Mouse (Mus musculus) limb, embryonic 12.5 days (tissue): ENCODE results near the gene Srr. TPM values are rescaled to one million over a fixed set of nuclear protein-coding genes. Genes with fewer than 3 reads are reported as not detected.
A peak's percentile ranks its signal among the peaks of the same experiment; 100 is the strongest.

Source experiments
- ATAC-seq: fragments of 200-750 bp; cut with Nextera tagmentation; 2 replicates; pipeline ENCODE4 v1.8.0; 2017; ENCODE audit warnings: low read depth, moderate TSS enrichment; ENCODE audit not compliant: insufficient number of reproducible peaks, insufficient read depth, low FRiP score, low TSS enrichment
- H3K27ac ChIP-seq: fragments of 300-500 bp; sonication (generic); 2 replicates; pipeline ENCODE4 v1.5.1; 2016; ENCODE audit warnings: mild to moderate bottlenecking, moderate library complexity
- H3K27me3 ChIP-seq: fragments of 300-500 bp; sonication (generic); 2 replicates; pipeline ENCODE4 v1.6.1; 2016; ENCODE audit warnings: mild to moderate bottlenecking, moderate library complexity
- H3K36me3 ChIP-seq: fragments of 300-500 bp; sonication (generic); 2 replicates; pipeline ENCODE4 v1.6.1; 2016; ENCODE audit warnings: mild to moderate bottlenecking, moderate library complexity
- H3K4me1 ChIP-seq: fragments of 300-500 bp; sonication (generic); replicated peaks from 2 replicates; pipeline ENCODE4 v1.6.1; 2016
- H3K4me2 ChIP-seq: fragments of 300-500 bp; sonication (generic); 2 replicates; pipeline ENCODE4 v1.6.1; 2016; ENCODE audit warnings: mild to moderate bottlenecking, moderate library complexity
- H3K4me3 ChIP-seq: fragments of 300-500 bp; sonication (generic); replicated peaks from 2 replicates; pipeline ENCODE4 v1.5.1; 2016; ENCODE audit warnings: mild to moderate bottlenecking
- H3K9ac ChIP-seq: fragments of 300-500 bp; sonication (generic); replicated peaks from 2 replicates; pipeline ENCODE4 v1.6.1; 2016; ENCODE audit warnings: mild to moderate bottlenecking, moderate library complexity
- H3K9me3 ChIP-seq: fragments of 300-500 bp; sonication (generic); 2 replicates; pipeline ENCODE4 v1.6.1; 2016; ENCODE audit warnings: mild to moderate bottlenecking, moderate library complexity
- WGBS: fragments of 180-500 bp; shearing (Covaris S2); methylation state at CpG from one replicate; pipeline ENCODE4 v1.1.7; 2016; 5-methylcytosine and 5-hydroxymethylcytosine counted together
- polyA plus RNA-seq: library from polyadenylated mRNA; unstranded; fragments of >200 nt; fragmentation: Nextera tagmentation; extraction: Ambion mirVana; gene quantifications from 2 replicates; pipeline ENCODE4 v1.2.1, GENCODE M21; 2016

Gene Srr
- polyA plus RNA-seq, 1 experiment from 2014 or later: 24.5 TPM

- WGBS: 4% methylated on average over 9 of the region's 9 CpGs
- ATAC-seq: 0 out of 2 replicates have a peak, but pooled peaks have one; percentile 63
- peaks cover 20% of the 10 kb centered on the region for H3K4me1 ChIP-seq
- no peaks in the 10 kb centered on the region for H3K9me3 ChIP-seq
- peak overlapping the region; percentile 39 for H3K4me2 ChIP-seq
- H3K27me3 ChIP-seq: no peaks in the 10 kb centered on the region
- no peak overlapping the region for H3K4me3 ChIP-seq
- H3K36me3 ChIP-seq: no peaks in the 10 kb centered on the region
- H3K9ac ChIP-seq: no peak overlapping the region; the same call in 1 of the 2 replicates
- no peak overlapping the region; the same call in 1 of the 2 replicates for H3K27ac ChIP-seq
Measured at GRCm38 (mm10) chr11:74876801-74877200, 48.9 kb downstream of the Srr start.

DNA sequence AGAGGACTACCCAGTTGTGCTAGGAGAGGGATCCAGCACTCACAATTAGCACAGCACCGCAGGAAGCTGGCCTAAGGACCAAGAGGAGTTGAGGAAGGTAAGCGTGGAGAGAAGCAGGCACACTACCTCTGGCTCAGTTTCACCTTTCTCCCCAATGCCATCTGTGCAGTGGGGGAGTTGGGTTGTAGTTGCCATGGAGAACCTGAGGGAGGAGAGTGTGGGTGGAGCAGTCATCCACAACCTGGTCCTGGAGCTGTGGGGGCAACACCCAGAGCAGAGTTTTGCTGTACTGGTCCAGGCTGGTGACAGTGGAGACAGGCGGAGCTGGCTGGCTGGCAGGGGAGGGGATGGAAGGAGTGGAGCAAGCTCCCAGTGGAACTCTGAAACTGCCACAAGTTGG is 51.1 kb downstream of the Srr start:
- H3K4me3 ChIP-seq: no peak overlapping the region
- no peak overlapping the region for H3K27ac ChIP-seq
- H3K9me3 ChIP-seq: no peaks in the 10 kb centered on the region
- no peaks in the 10 kb centered on the region for H3K36me3 ChIP-seq
- ATAC-seq: no peak
- no peaks in the 10 kb centered on the region for H3K27me3 ChIP-seq
- no peak overlapping the region for H3K4me2 ChIP-seq
- WGBS: 46% methylated on average over 3 of the region's 3 CpGs
- H3K4me1 ChIP-seq: peaks cover 28% of the 10 kb centered on the region
- H3K9ac ChIP-seq: no peak overlapping the region

DNA sequence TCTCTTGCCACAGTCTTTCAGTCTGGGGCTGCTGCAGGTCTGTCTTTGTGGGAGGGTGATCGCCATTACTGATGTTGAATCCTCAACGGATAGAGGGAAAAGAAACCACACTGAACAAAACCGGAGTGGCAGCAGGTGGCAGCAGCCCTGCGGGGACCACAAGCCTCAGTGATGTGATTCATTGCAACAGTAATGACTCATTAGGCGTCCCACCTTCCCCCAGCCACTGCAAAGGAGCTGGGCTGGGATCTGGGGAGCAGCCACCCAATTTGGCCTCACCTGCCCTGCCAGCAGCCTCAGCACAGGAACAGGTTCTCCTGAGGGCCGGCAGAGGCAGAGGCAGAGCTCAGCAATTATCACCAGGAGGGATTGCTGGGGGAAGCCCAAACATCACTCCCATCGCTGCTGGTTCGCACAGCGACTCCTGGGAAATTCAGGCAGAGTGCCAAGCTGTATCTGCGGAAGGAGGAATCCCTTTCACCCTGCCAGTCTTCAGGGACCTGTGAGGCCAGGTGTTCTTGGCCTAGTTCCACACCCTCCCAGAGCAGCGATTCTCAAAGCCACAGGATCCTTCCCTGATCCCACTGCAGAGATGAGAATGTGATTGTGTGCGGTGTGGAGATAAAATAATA is 54.6 kb downstream of the Srr start:
- H3K9ac ChIP-seq: no peak overlapping the region

GRCm38 (mm10) chr11:74870544-74870943 is 55.2 kb downstream of the Srr start:
- H3K4me1 ChIP-seq: peaks cover 19% of the 10 kb centered on the region
- H3K9me3 ChIP-seq: no peaks in the 10 kb centered on the region
- no peak overlapping the region for H3K27ac ChIP-seq
- no peak for ATAC-seq
- no peak overlapping the region for H3K4me3 ChIP-seq
- H3K9ac ChIP-seq: no peak overlapping the region
- H3K36me3 ChIP-seq: 0 out of 2 replicates have a peak, but pooled peaks cover 4% of the 10 kb centered on the region
- no peaks in the 10 kb centered on the region for H3K27me3 ChIP-seq
- WGBS: 66% methylated on average over 4 of the region's 4 CpGs
- H3K4me2 ChIP-seq: no peak overlapping the region

More for the DNA sequence above, 54.6 kb downstream of the Srr start:
- no peak overlapping the region for H3K4me3 ChIP-seq
- 34% methylated on average over 12 of the region's 12 CpGs for WGBS
- H3K9me3 ChIP-seq: no peaks in the 10 kb centered on the region
- H3K27ac ChIP-seq: no peak overlapping the region
- no peaks in the 10 kb centered on the region for H3K27me3 ChIP-seq
- 0 out of 2 replicates have a peak, but pooled peaks cover 4% of the 10 kb centered on the region for H3K36me3 ChIP-seq
- H3K4me1 ChIP-seq: peaks cover 19% of the 10 kb centered on the region
- no peak overlapping the region for H3K4me2 ChIP-seq
- no peak for ATAC-seq

DNA sequence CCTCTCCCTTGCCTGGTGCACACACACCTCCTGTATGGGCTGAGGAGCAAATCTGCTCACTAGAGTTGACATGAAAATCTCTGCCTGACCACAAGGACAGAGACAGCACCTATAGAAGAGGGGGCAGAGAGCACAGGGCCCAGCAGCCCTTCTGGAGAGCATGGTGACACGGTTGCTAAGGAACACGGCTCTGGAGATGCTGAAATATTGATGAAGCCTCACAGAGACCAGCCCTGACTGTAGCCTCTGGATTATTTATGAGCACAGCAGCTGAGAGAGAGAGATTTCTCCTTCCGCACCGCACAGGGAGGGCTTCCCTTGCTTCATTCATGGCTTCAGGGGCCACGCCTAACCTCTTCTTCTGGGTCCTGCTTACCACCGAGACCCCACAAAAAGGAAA is 56.1 kb downstream of the Srr start:
- ATAC-seq: no peak
- H3K4me3 ChIP-seq: no peak overlapping the region
- H3K36me3 ChIP-seq: 0 out of 2 replicates have a peak, but pooled peaks cover 4% of the 10 kb centered on the region
- H3K4me1 ChIP-seq: peaks cover 13% of the 10 kb centered on the region
- H3K9ac ChIP-seq: no peak overlapping the region
- no peaks in the 10 kb centered on the region for H3K27me3 ChIP-seq
- no peak overlapping the region for H3K4me2 ChIP-seq
- 90% methylated on average over 6 of the region's 6 CpGs for WGBS
- H3K27ac ChIP-seq: no peak overlapping the region
- H3K9me3 ChIP-seq: no peaks in the 10 kb centered on the region

- H3K27ac ChIP-seq: no peak overlapping the region
- no peaks in the 10 kb centered on the region for H3K27me3 ChIP-seq
- H3K36me3 ChIP-seq: 0 out of 2 replicates have a peak, but pooled peaks cover 4% of the 10 kb centered on the region
- H3K9ac ChIP-seq: no peak overlapping the region
- H3K4me2 ChIP-seq: no peak overlapping the region
- ATAC-seq: no peak
- H3K9me3 ChIP-seq: no peaks in the 10 kb centered on the region
- WGBS: 89% methylated on average over 13 of the region's 13 CpGs
- peaks cover 8% of the 10 kb centered on the region; the same call in 1 of the 2 replicates for H3K4me1 ChIP-seq
- no peak overlapping the region for H3K4me3 ChIP-seq
Measured at GRCm38 (mm10) chr11:74868046-74868760, 57.5 kb downstream of the Srr start.

DNA sequence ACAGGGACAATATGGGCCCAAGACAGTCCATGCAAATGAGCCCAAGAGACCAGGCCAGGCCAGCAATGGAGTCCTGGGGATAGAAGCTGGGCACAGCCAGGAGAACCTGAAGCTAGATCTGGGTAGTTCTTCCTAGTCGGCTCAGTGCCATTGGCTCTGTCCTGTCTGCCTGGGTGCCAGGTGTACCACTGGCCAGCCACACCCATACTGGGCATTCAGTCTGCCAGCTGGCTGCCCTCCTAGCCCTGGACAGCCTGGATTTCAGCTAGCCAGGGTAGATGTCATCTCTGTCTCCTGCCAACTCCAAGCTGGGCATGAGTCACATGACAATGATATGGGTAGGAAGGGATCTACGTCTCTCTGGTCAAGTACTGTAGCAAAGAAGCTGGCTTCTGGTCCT is 58.6 kb downstream of the Srr start:
- H3K27me3 ChIP-seq: no peaks in the 10 kb centered on the region
- 77% methylated on average over 2 of the region's 2 CpGs for WGBS
- 0 out of 2 replicates have a peak, but pooled peaks cover 4% of the 10 kb centered on the region for H3K36me3 ChIP-seq
- H3K4me1 ChIP-seq: peaks cover 8% of the 10 kb centered on the region; the same call in 1 of the 2 replicates
- H3K27ac ChIP-seq: no peak overlapping the region
- H3K9me3 ChIP-seq: no peaks in the 10 kb centered on the region
- H3K4me2 ChIP-seq: no peak overlapping the region
- H3K9ac ChIP-seq: no peak overlapping the region
- no peak for ATAC-seq
- no peak overlapping the region for H3K4me3 ChIP-seq

DNA sequence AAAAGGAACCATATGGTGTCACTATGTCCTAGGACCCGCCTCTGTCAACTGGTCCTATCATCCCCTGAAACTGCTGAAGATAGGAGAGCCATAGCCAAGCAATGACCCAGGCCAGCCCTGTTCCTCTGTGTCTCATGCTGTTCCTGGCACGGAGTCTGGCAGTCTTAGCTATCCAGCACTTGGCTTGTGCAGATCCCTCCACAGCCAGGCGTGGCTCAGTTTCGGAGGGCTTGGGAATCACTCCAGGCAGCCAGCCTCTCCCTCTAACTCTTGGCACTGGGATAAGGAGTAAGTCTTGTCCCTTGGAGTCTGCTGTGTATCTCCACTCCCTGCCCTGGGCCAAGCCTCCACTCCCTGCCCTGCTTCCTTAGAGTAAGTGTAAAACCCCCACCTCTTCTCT is 59.1 kb downstream of the Srr start:
- Histone ChIP-seq H3K4me2 (no peak overlapping the region), H3K36me3 (0 out of 2 replicates have a peak, but pooled peaks cover 4% of the 10 kb centered on the region), H3K27ac (no peak overlapping the region), H3K4me3 (no peak overlapping the region), H3K4me1 (peaks cover 8% of the 10 kb centered on the region; the same call in 1 of the 2 replicates), H3K9me3 (no peaks in the 10 kb centered on the region), H3K9ac (no peak overlapping the region), H3K27me3 (no peaks in the 10 kb centered on the region)
- 83% methylated on average over 4 of the region's 4 CpGs for WGBS
- no peak for ATAC-seq

DNA sequence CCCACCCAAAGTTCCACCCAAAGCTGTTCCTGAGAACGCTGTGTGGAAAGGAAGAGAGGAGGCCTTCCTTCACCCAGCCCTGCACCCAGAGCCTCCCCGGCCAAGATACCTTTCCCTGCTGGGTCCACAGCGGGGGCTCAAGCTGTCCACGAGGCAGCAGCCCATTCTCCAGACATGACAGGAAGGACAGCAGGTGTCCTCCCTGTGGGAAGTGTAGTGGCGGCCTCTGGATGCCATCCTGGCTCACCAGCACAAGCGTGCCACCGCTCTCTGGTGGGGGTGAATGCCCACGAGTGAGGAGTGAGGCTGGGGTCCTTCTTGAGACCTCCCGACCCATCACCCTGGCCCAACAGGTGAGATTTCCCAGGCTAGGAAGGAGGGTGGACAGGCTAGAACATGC is 60.5 kb downstream of the Srr start:
- H3K27ac ChIP-seq: no peak overlapping the region
- WGBS: 78% methylated on average over 9 of the region's 9 CpGs
- no peaks in the 10 kb centered on the region for H3K9me3 ChIP-seq
- no peaks in the 10 kb centered on the region for H3K4me1 ChIP-seq
- no peak overlapping the region for H3K9ac ChIP-seq
- ATAC-seq: no peak
- no peaks in the 10 kb centered on the region for H3K27me3 ChIP-seq
- 0 out of 2 replicates have a peak, but pooled peaks cover 4% of the 10 kb centered on the region for H3K36me3 ChIP-seq
- no peak overlapping the region for H3K4me3 ChIP-seq
- no peak overlapping the region for H3K4me2 ChIP-seq

- no peaks in the 10 kb centered on the region for H3K9me3 ChIP-seq
- no peak for ATAC-seq
- H3K9ac ChIP-seq: no peak overlapping the region
- H3K27ac ChIP-seq: no peak overlapping the region
- H3K36me3 ChIP-seq: 0 out of 2 replicates have a peak, but pooled peaks cover 4% of the 10 kb centered on the region
- H3K4me2 ChIP-seq: no peak overlapping the region
- WGBS: 81% methylated on average over 9 of the region's 9 CpGs
- H3K4me3 ChIP-seq: no peak overlapping the region
- no peaks in the 10 kb centered on the region for H3K4me1 ChIP-seq
- no peaks in the 10 kb centered on the region for H3K27me3 ChIP-seq
Measured at GRCm38 (mm10) chr11:74864421-74864820, 61.3 kb downstream of the Srr start.

GRCm38 (mm10) chr11:74863471-74863870 is 62.3 kb downstream of the Srr start:
- no peak overlapping the region for H3K9ac ChIP-seq
- WGBS: 24% methylated on average over 11 of the region's 11 CpGs
- no peaks in the 10 kb centered on the region for H3K27me3 ChIP-seq
- H3K9me3 ChIP-seq: no peaks in the 10 kb centered on the region
- 0 out of 2 replicates have a peak, but pooled peaks cover 4% of the 10 kb centered on the region for H3K36me3 ChIP-seq
- no peaks in the 10 kb centered on the region for H3K4me1 ChIP-seq
- 0 out of 2 replicates have a peak overlapping the region, but pooled peaks have one; percentile 23 for H3K4me2 ChIP-seq
- no peak for ATAC-seq
- H3K27ac ChIP-seq: no peak overlapping the region
- H3K4me3 ChIP-seq: no peak overlapping the region
